16 mouse cellular contexts compared by ENCODE assay signal in the genomic region with DNA sequence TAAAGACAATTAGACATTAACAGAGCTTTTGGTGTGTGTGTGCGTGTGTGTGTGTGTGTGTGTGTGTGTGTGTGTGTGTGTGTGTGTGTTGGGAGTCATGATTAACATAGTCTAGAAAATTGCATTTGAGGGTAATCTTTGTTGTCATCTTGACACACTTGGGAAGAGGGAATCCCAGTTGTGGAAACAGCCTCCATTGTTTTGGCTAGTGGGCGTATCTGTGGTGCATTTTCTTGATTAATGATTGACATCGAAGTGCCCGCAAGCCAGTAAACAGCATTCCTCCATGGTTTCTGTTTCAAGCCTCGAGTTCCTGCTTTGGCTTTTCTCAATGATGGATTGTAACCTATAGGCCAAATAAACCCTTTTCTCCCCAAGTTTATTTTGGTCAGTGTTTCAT. TPM values are rescaled to one million over a fixed set of nuclear protein-coding genes. Genes with fewer than 3 reads are reported as not detected.
"Had no signal": no experiment of that assay in that cellular context is flagged by ENCODE, and none has a peak within 500 bp of the region (broad histone marks: within the 10 kb centered on the region; RNA-seq: fewer than 3 reads in every experiment).

No protein-coding gene starts in this region.

- ATAC-seq: midbrain, embryonic 15.5 days had no signal

- H3K27me3 ChIP-seq: liver, embryonic 15.5 days; midbrain, embryonic 15.5 days; neural tube, embryonic 12.5 days; stomach, embryonic 15.5 days had no signal

- H3K4me2 ChIP-seq: liver, embryonic 11.5 days; liver, embryonic 15.5 days; midbrain, embryonic 11.5 days; midbrain, embryonic 15.5 days; neural tube, embryonic 12.5 days; stomach, embryonic 15.5 days had no signal

- H3K4me1 ChIP-seq: limb, embryonic 10.5 days; liver, embryonic 15.5 days; megakaryocyte, embryonic 14.5 days; midbrain, embryonic 15.5 days; neural tube, embryonic 12.5 days; stomach, embryonic 15.5 days had no signal

- H3K27ac ChIP-seq: kidney, postnatal 0 days; left cerebral cortex, adult 2 months; limb, embryonic 10.5 days; liver, embryonic 15.5 days; macrophage; midbrain, embryonic 15.5 days; neural tube, embryonic 12.5 days; stomach, embryonic 15.5 days had no signal

- DNase-seq: kidney, adult 8-10 months; right cerebral cortex, postnatal 14 days; thymus, adult 2 months; thymus, postnatal 25 days had no signal

- H3K36me3 ChIP-seq: limb, embryonic 10.5 days; liver, embryonic 15.5 days; midbrain, embryonic 15.5 days; neural tube, embryonic 12.5 days; stomach, embryonic 15.5 days had no signal

- H3K9ac ChIP-seq: liver, embryonic 15.5 days; midbrain, embryonic 15.5 days; neural tube, embryonic 12.5 days; stomach, embryonic 15.5 days had no signal

- H3K9me3 ChIP-seq: limb, embryonic 10.5 days; liver, embryonic 15.5 days; megakaryocyte, embryonic 14.5 days; midbrain, embryonic 15.5 days; neural tube, embryonic 12.5 days; stomach, embryonic 15.5 days had no signal

- H3K4me3 ChIP-seq: left cerebral cortex, adult 2 months; limb, embryonic 10.5 days; liver, embryonic 15.5 days; megakaryocyte, embryonic 14.5 days; midbrain, embryonic 15.5 days; neural tube, embryonic 12.5 days; stomach, embryonic 15.5 days had no signal

RNA-seq across cellular contexts. Expression of a gene that starts 27.8 kb away (rescaled TPM):
- total RNA-seq: monocyte, adult 5-6 weeks had no signal
